Mouse (Mus musculus) heart, adult 2 months (tissue): ENCODE measurements around the gene Tmcc1.

Experiments
- CTCF ChIP-seq: fragments of 200-600 bp; IDR thresholded peaks from 2 replicates; pipeline ENCODE4 v1.8.1; 2022; ENCODE audit warnings: antibody characterized with exemption, mild to moderate bottlenecking, moderate library complexity
- POLR2A ChIP-seq: fragments of 200-500 bp; IDR thresholded peaks from 2 replicates; pipeline ENCODE4 v1.6.1; 2011; ENCODE audit warnings: mild to moderate bottlenecking, low read depth, low read length, control low read depth; ENCODE audit not compliant: insufficient read depth

GRCm38 (mm10) chr6:116077608-116078007 is 115.7 kb downstream of the Tmcc1 start:
- TF ChIP-seq POLR2A (no peak), CTCF (no peak)
